Mouse (Mus musculus): ENCODE data around the gene Polr1e.
"Not testable (repeated sequence)": the region's sequence is repeated elsewhere in the genome, so short reads cannot be mapped to it uniquely, and the experiment has no call there.

Gene Polr1e

DNA sequence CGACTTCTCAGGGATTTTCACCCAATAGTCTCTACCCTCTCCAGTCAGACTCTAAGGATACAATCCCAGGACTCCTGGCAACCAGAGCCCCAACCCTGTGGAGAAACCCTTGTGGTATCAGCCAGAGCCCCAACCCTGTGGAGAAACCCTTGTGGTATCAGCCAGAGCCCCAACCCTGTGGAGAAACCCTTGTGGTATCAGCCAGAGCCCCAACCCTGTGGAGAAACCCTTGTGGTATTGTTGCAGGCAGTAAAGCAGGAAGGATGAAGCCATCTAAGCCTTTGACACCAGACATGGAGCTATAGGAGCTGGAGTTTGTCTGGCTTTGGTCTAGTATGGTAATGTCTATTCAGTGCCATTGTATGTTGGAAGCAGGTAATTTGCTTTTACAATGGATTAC lies 45.5 kb downstream of the Polr1e start:
- DNase-seq, result not testable (repeated sequence)

DNA sequence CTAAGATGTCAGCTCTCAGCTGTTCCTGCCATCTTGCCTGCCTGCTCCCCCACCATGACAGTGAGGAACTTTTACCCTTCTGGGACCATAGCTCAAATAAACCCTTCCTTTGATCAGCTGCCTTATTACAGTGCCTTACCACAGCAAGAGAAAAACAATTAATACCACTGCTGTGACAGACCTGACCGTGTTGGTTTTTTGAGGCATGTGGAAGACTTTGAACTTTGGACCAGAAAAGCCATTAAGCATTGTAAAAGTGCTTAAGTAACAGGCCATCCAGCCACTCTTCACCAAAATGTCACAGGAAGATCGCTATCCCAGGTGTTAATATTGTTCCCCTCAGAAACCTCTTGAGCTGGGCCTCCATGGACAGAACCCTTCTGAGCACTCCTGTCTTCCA lies 46.2 kb downstream of the Polr1e start:
- no peak for DNase-seq

DNA sequence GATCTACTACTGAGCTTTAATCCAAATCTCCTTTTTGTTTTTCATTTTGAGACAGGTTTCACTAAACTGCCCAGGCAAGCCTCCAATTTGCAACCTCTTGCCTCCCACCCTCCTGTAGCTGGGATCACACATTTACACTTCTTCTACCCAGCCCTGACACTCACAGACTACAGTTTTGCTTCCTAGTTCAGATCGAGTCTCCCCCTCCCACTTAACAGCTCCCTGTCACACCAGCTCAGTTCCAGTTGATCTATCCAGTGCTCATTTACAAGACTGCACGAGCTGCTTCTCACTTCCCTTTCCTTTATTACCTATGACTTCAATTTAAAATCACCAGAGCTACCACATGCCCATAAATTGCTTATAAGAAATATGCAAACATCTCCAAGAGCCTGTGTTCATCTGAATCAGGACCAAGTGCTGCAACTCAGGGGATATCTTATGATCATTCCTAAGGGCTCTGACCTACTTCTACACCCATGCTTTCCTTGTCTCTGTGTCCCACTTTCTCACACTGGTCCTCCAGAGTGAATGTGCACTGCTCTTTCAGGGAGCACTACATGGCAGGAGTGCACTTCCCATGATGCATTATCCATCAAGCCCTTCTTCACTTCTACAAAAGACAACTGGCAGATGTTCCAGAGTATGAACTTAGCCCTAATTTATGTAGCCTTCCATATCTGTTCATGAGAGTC lies 47.8 kb downstream of the Polr1e start:
- peak in 1 of 2 experiments; percentile 15 for DNase-seq

DNA sequence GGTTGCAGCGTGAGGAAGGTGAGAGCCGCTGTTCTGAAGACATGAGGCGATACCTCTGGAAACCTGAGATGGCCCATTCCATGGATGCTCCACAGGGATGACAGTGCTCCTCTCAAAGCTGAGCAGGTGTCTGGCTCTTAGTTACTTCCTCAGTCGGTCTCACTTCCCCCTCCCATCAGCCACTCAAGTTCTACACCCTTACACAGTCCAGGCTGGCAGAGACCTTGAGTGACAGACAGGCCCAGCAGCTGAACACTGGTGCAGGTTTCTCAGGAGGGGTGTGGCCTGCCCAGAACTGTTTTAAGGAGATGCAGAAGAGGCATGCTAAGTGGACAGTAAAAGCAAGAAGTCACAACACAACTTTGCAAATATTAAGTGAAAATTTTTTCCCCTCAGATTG lies 49.4 kb downstream of the Polr1e start:
- peak; percentile 37 to 40 for DNase-seq

DNA sequence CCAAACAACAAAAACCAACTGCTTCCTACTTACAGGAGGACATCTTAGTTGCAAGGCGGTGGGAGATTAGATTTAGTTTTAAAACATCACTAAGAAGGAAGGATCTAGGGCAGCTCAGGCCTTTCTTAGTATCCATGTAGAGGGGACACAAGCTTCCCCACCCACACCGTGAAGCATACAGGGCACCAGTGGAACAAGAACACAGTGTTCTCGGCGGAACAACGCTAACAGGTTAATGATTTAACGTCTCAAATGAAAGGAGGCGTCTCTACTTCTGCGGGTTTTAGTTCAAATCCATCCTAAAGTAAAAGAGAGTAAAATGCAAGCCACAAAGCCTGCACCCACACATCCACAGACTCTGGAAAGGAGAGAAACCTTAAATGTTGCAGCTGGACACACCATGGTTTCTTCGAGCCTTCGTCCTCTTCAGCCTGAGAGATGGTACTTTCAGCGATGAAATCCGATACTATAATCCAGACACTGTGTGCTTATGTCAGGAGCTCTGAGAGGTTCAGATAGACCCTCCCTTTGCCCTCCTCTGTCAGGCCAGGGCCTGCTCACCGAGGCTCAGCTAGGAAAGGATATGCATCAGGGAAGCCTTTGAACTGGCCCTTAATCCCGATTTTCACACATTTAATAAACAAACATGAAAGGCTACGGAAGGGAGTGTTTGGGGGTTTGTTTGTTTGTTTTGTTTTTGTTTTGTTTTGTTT lies 54.0 kb downstream of the Polr1e start:
- no peak for DNase-seq

DNA sequence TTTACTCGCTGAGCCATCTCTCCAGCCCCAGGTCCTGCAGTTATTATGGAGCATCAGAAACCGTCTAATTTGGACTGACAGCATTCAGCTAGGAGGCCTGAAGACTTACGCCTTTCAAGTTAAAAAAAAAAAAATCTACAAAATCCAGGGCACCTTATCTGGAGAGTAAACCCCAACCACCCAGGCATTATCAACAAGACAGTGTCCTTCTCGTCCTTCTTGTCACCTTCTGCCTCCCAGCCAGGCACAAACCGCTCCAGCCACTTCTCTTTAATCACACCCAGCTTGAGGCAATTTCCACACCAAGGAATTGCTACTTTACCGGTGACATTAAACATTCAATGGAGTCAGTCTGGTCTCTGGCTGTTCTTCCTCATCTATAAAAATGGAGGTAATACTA lies 55.2 kb downstream of the Polr1e start:
- no peak for DNase-seq

DNA sequence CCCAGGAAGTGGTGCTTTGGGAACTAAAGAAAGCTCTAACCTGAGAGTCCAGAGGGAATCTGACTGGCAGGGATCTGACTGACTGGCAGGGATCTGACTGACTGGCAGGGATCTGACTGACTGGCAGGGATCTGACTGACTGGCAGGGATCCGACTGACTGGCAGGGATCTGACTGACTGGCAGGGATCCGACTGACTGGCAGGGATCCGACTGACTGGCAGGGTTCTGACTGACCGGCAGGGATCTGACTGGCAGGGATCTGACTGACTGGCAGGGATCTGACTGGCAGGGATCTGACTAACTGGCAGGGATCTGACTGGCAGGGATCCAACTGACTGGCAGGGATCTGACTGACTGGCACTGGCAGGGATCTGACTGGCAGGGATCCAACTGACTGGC lies 62.7 kb downstream of the Polr1e start:
- DNase-seq, result not testable (repeated sequence)

DNA sequence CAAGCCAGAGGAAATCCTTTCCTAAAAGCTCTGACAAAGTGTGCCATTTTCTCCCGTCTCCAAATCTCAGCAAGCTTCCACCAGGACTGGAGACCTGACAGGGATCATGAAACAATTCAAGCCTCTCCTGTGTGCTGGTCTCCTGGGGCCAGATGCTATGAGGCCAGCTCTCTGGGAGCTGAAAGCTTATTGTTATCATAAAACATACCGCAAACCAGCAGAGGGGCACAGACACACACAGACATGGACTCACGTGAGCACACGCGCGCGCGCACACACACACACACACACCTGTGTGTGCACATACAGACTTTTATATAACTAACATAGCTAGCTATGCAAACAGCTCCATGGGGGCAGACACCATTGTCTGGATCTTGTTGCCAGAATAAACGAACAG lies 64.6 kb downstream of the Polr1e start:
- no peak for DNase-seq

DNA sequence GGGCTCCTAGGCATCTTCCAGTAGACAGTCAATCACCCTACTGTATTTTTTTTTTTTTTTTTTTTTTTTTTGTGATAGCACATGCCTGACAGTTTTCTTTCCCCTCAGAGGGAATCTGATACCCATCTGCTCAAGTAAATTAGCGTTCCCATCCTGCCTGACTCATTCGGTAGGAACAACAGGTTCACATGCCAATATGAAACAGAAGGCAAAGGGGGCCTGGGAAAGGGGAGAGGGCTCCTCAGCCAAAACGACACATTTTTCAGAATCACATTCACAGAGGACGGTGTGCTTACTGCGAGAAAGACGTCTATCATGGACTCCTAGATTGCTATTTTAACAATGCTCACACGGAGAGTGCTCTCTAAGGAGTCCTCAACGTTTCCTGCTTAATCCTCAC lies 65.1 kb downstream of the Polr1e start:
- no peak for DNase-seq

DNA sequence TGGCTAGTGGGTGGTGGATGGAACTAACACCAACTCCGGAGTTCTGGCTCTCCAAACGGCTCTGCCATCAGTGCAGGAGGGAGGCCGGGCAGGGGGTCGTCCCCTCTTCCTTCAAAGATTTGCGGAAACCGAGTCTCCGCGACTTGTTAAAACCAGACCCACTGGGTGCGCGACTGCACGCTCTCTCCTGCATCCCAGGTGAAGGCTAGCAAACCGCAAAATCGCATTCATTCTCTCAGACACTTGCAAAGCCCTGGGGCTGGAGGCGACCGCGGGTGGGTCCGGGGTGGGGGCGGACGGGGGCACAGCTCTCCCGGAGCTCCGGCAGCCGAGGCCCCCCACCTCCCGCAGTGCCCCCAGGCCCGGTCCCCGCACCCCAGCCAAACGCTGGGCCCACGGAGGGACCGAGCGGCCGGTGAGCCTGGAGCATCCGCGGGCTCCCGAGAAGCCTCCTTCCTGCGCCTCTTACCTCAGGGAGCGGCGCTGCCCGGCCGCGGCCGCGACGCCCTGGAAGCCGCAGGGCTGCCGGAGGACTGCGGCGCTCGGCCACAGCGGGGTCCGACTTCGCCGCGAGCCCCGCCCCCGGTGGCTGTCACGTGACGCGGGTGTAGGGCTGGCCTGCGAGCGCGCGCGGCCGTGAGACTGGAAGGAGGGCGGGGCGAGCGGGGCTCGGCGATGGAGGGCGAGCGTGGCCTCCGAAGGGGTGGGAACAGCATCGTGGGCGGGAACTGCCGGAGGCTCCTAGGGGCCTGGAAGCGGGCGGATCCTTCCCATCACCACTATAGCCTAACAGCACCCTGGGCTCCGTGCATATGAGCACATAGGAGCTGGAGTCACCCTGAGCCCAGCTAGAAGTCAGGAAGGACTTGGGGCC lies 65.9 kb downstream of the Polr1e start, which contains the start of gene Fbxo10:
Fbxo10 (minus strand) TSS at position 584 of the 874 bp plus-strand sequence.
- DNase-seq, result peak; percentile 81 to 84

DNA sequence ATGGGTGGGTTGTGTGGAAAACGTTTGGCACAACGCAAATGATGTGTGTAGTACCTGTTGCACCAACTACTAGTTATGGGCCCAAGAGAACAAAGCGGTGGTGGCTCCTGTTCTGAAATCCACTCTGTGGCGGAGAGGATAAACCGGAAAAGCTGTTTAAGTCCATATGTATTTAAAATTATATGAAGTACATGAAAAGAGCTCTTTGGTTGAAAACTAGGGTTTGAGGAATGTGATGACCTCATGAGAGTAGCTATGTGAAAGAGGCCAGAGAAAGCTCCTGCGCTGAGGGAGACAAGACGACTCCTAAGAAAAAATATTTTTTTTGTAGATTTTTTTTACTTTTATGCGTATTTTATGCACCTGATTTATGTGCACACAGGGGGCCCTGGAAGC lies 66.5 kb downstream of the Polr1e start:
- no peak for DNase-seq
